Mouse (Mus musculus): Measurements from ENCODE around the gene Lmo7. TPM values are rescaled to one million over a fixed set of nuclear protein-coding genes. Genes with fewer than 3 reads are reported as not detected.
A peak's percentile ranks its signal among the peaks of the same experiment; 100 is the strongest.

The Lmo7 gene
- polyA plus RNA-seq, 1 experiment from 2014 or later = 21.1 TPM

DNA sequence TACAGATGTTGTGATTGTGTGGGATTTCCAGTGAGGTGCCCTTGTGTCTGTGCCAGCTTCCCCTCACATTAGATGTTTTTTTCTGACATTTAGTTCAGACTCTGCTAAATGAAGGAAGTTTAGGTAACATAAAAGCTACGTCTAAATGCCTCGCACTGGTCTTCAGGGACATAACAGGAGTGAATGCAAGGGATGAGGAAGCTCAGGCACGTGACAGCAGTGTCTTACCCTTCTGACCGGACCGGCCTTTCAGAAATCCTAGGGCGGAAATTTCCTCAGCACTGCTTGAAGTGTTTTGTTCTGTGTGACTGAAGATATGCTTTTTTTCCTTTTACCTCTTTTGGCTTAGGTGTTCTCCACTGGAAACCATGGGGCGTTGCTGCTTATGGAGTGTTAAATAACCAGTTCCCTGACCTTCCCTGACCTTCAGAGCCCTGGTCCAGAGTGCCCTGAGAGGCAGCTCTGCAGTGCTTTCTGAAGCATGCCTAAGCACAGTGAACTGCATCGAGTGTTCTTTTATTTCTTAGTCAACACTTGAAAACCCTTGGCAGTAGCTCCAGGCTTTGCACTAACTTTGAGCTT, 129.6 kb downstream of the Lmo7 start:
- no peak for ATAC-seq (ENCODE audit: insufficient read depth, low FRiP score, low read depth)
- Histone ChIP-seq H3K27ac (no peak overlapping the region), H3K4me2 (no peak overlapping the region), H3K9ac (no peak overlapping the region), H3K27me3 (replicated peaks) (no peaks in the 10 kb centered on the region), H3K4me1 (no peaks in the 10 kb centered on the region), H3K36me3 (no peaks in the 10 kb centered on the region), H3K9me3 (no peaks in the 10 kb centered on the region), H3K4me3 (replicated peaks) (no peak overlapping the region)
- 62% methylated on average over 8 of the region's 8 CpGs for WGBS

DNA sequence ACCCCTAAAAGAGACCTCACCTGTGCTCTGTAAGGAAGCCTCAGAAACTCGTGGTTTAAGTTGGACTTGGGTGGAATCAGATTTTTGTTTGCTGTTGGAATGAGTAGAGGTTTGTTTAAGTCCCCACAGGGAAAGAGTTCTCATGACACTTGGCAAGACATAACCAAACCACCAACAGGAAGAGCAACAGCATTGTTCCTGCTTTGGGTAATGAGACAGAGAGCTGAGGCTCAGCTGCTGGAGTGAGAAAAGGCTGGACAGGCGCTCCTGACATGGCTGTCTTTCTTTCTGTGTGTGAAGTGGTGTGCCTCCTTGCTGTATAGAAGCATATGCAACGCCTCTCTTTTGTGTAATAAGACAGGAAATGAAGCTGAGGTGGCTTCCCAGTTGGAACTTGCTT, 132.3 kb downstream of the Lmo7 start:
- no peaks in the 10 kb centered on the region for H3K9me3 ChIP-seq
- no peak overlapping the region for H3K4me2 ChIP-seq
- ATAC-seq (ENCODE audit: insufficient read depth, low FRiP score, low read depth) = no peak
- no peaks in the 10 kb centered on the region for H3K36me3 ChIP-seq
- H3K27me3 ChIP-seq (replicated peaks) = no peaks in the 10 kb centered on the region
- no peak overlapping the region for H3K4me3 ChIP-seq (replicated peaks)
- no peak overlapping the region for H3K27ac ChIP-seq
- no peak overlapping the region for H3K9ac ChIP-seq
- WGBS = 73% methylated on average over 3 of the region's 3 CpGs
- H3K4me1 ChIP-seq = no peaks in the 10 kb centered on the region

GRCm38 (mm10) chr14:101867071-101867733, 137.4 kb downstream of the Lmo7 start:
- Histone ChIP-seq H3K27me3 (replicated peaks) (no peaks in the 10 kb centered on the region), H3K9ac (no peak overlapping the region), H3K4me1 (no peaks in the 10 kb centered on the region), H3K27ac (no peak overlapping the region), H3K4me3 (replicated peaks) (no peak overlapping the region), H3K9me3 (no peaks in the 10 kb centered on the region), H3K4me2 (no peak overlapping the region), H3K36me3 (no peaks in the 10 kb centered on the region)
- no peak for ATAC-seq (ENCODE audit: insufficient read depth, low FRiP score, low read depth)
- 64% methylated on average over 10 of the region's 10 CpGs for WGBS

DNA sequence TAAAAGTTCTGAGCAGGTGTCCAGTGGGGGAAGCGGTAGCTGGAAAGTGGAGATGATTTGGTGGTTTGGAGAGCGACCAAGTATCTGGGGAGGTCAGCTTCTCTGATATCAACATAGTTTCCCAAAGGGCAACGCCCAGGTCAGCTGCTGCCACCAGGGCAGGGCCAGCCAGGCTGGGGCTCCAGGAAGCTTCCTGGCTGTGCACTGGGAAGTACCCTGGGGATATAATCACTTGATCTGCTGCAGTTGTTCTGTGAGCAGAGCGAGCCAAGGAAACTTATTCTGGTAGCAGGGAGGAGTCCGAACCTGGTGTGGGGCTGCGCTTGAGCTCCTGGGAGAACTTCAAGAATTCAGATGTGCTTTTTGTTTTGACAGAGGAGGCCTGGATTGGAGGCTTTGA, 139.4 kb downstream of the Lmo7 start:
- no peaks in the 10 kb centered on the region for H3K27me3 ChIP-seq (replicated peaks)
- H3K36me3 ChIP-seq = no peaks in the 10 kb centered on the region
- no peaks in the 10 kb centered on the region for H3K9me3 ChIP-seq
- H3K9ac ChIP-seq = no peak overlapping the region
- peak; percentile 57; the same call in 1 of the 2 replicates for ATAC-seq (ENCODE audit: insufficient read depth, low FRiP score, low read depth)
- no peaks in the 10 kb centered on the region for H3K4me1 ChIP-seq
- no peak overlapping the region for H3K4me2 ChIP-seq
- no peak overlapping the region for H3K4me3 ChIP-seq (replicated peaks)
- WGBS = 67% methylated on average over 6 of the region's 6 CpGs
- H3K27ac ChIP-seq = 0 out of 2 replicates have a peak overlapping the region, but pooled peaks have one; percentile 1

- H3K4me2 ChIP-seq = no peak overlapping the region
- 57% methylated on average over 4 of the region's 4 CpGs for WGBS
- no peaks in the 10 kb centered on the region for H3K9me3 ChIP-seq
- no peak overlapping the region for H3K9ac ChIP-seq
- H3K27ac ChIP-seq = no peak overlapping the region
- no peaks in the 10 kb centered on the region for H3K27me3 ChIP-seq (replicated peaks)
- no peak overlapping the region for H3K4me3 ChIP-seq (replicated peaks)
- ATAC-seq (ENCODE audit: insufficient read depth, low FRiP score, low read depth) = no peak
- no peaks in the 10 kb centered on the region for H3K4me1 ChIP-seq
- no peaks in the 10 kb centered on the region for H3K36me3 ChIP-seq
Measured at GRCm38 (mm10) chr14:101869661-101870060, 139.9 kb downstream of the Lmo7 start.

DNA sequence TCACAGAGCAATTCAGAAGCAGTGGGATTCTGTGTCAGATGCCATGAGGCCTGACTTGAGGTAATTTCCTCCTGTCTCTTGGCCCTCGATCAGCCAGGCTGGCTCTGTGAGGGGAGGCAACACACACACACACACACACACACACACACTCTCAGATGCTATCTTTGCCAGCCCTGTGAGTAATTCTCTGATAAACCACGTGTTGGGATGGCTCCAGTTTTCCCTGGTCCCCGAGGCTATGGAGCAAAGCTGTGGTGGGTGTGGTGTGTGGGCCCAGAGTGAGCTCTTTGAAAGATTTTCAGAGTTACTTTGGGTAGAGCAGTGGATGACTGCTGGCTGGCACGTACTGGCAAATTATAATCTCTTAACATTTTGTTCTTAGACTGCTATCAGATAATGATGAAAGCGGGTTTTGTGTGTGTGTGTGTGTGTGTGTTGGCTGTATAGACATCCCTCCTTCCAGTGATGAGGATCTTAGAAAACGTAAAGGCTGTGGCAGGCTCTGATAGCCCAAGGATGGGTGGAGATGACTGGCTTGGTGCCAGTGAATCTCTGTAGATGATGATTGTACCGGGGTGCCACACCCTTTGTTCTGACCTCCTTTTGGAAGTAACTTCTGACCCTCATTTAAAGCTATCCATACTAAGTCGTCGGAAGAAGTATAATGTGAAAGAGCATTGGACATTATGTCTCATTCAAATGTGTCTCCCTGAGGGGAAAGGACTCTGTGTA, 140.6 kb downstream of the Lmo7 start:
- Histone ChIP-seq H3K27ac (no peak overlapping the region), H3K4me1 (no peaks in the 10 kb centered on the region), H3K4me3 (replicated peaks) (no peak overlapping the region), H3K27me3 (replicated peaks) (no peaks in the 10 kb centered on the region), H3K36me3 (no peaks in the 10 kb centered on the region), H3K9me3 (no peaks in the 10 kb centered on the region), H3K9ac (no peak overlapping the region), H3K4me2 (no peak overlapping the region)
- no peak for ATAC-seq (ENCODE audit: insufficient read depth, low FRiP score, low read depth)
- WGBS = 68% methylated on average over 9 of the region's 9 CpGs

DNA sequence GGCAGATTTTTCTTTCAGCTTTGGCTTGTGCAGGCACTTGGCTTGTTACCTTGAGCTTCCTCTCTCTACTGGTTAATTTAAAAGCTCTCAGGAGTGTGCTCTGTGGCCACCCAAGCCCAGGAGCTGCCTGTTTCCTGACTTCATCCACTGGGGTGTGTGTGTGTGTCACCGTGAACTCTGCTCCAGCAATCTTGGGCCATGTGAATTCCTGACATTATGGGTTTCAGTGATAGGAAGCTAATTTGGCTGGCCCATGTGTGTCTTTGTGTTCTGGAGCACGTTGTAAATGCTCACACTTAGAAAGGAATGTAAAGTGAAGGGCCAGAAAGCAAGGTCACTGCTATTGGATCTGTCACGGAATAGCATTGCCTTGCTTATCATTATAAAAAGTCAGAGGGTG, 143.1 kb downstream of the Lmo7 start:
- no peak overlapping the region for H3K27ac ChIP-seq
- 54% methylated on average over 3 of the region's 3 CpGs for WGBS
- no peak for ATAC-seq (ENCODE audit: insufficient read depth, low FRiP score, low read depth)

DNA sequence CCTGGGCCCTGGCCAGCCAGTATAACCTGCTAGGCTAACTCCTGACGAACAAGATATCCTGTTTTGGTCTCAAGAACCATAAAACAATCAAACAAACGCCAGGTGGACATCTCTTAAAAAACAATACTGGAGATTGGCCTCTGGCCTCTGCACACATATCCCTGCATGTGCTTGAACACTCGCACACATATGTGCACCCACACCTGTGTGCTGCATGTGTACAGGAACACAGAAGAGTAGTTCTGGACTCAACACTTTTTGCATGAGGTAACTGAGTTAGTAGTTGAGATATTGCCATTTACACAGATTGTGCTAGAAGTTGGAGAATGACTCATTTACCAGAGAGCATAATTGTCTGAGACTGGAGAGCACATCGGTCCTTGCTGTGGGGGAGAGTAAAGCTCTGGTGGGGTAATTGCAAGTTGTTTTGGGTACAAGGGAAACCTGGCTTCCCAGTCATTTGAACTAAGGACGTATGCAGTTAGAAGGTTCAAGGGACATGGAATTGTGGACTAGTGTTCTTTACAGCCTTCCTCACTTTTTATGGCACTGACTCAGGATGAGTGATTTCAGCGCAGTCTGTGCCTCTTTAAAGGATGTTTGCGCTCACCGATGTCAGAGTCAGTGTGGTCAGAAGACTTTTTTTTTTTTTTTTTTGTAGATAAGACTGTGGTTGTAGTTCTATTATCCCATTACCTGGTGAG, 148.7 kb downstream of the Lmo7 start:
- Histone ChIP-seq H3K27ac (no peak overlapping the region), H3K4me3 (replicated peaks) (no peak overlapping the region), H3K9me3 (no peaks in the 10 kb centered on the region), H3K4me2 (no peak overlapping the region), H3K4me1 (no peaks in the 10 kb centered on the region), H3K36me3 (no peaks in the 10 kb centered on the region), H3K9ac (no peak overlapping the region), H3K27me3 (replicated peaks) (no peaks in the 10 kb centered on the region)
- 71% methylated on average over 8 of the region's 8 CpGs for WGBS
- ATAC-seq (ENCODE audit: insufficient read depth, low FRiP score, low read depth) = no peak

More for the DNA sequence above, 143.1 kb downstream of the Lmo7 start:
- H3K36me3 ChIP-seq = no peaks in the 10 kb centered on the region
- H3K27me3 ChIP-seq (replicated peaks) = no peaks in the 10 kb centered on the region
- H3K9ac ChIP-seq = no peak overlapping the region
- no peak overlapping the region for H3K4me3 ChIP-seq (replicated peaks)
- H3K4me2 ChIP-seq = no peak overlapping the region
- no peaks in the 10 kb centered on the region for H3K4me1 ChIP-seq
- H3K9me3 ChIP-seq = no peaks in the 10 kb centered on the region

DNA sequence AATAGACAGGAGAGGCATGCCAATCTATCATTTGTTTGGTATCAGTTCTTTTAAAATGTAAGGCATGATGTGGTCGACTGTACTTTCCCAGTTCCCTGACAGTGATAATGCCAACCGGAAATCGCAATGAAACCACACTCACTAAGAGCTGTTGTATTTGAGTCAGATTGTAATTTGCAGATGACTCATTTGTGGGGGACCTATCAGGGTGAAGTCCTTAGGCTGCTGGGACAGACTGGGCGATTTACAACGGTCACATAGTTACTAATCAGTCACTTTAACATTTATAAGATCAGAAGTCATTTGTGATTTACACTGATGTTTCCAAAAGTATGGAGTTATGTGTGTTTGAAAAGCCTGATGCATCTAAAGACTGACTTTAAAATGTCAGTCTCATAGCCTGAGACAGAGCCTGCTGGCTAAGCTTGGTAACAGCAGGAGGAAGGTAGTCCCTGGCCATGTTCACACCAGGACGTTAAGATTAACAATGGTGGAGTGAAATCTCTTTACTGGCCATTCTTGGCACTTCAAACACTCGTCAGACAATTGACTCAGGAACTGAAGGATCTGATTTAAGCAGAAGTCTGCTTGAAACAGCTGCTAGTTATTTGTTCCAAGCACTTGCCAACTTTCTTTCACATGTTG, 149.4 kb downstream of the Lmo7 start:
- Histone ChIP-seq H3K9ac (no peak overlapping the region), H3K36me3 (no peaks in the 10 kb centered on the region), H3K4me3 (replicated peaks) (no peak overlapping the region), H3K27me3 (replicated peaks) (no peaks in the 10 kb centered on the region), H3K4me2 (no peak overlapping the region), H3K9me3 (no peaks in the 10 kb centered on the region), H3K4me1 (no peaks in the 10 kb centered on the region), H3K27ac (no peak overlapping the region)
- ATAC-seq (ENCODE audit: insufficient read depth, low FRiP score, low read depth) = no peak
- WGBS = 43% methylated on average over 7 of the region's 7 CpGs

DNA sequence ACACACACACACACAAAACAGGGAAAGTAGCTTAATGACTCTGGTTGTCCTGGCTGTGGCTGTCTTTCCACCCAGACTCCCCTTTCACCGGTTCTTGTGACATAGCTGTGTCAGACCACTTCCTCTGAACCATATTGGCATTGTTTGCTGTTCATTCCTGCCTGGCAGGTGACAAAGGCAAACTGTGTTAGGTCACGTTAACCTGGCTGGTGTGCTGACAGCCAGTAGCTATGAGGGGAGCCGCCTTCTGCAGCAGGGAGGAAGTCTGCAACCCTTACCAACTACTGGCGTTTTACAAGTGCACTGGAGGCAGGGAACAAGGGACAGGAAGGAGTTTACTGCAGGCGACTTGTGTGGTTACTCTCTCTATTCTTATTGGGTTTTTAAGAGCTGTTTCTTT, 153.2 kb downstream of the Lmo7 start:
- Histone ChIP-seq H3K9ac (no peak overlapping the region), H3K36me3 (no peaks in the 10 kb centered on the region), H3K9me3 (no peaks in the 10 kb centered on the region), H3K4me3 (replicated peaks) (no peak overlapping the region), H3K27me3 (replicated peaks) (no peaks in the 10 kb centered on the region), H3K4me1 (no peaks in the 10 kb centered on the region), H3K27ac (no peak overlapping the region), H3K4me2 (no peak overlapping the region)
- WGBS = 29% methylated on average over 5 of the region's 5 CpGs
- ATAC-seq (ENCODE audit: insufficient read depth, low FRiP score, low read depth) = peak; percentile 85

DNA sequence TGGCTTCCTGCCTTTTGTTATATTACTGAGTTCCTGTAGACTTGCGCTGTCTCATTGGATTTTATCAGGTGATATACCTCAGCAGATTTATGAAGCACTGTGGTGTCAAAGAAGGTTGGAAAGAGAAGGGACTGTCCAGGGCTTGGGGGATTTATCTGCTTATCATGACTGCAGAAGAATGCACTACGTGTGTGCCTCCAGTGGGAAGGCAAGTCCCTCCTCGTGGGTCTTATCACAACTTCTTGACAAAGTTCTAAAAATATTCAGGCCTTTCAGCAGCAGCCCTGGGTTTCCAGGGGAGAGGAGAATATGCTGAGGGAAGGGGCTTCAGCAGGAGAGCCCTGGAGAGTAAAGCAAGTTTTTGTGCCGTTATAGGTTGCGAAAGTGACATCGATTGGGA, 154.0 kb downstream of the Lmo7 start:
- whole genome bisulfite sequencing = 76% methylated on average over 6 of the region's 6 CpGs
- H3K4me3 ChIP-seq (replicated peaks) = no peak overlapping the region
- no peak overlapping the region for H3K9ac ChIP-seq
- no peaks in the 10 kb centered on the region for H3K4me1 ChIP-seq
- no peaks in the 10 kb centered on the region for H3K27me3 ChIP-seq (replicated peaks)
- H3K27ac ChIP-seq = no peak overlapping the region
- no peaks in the 10 kb centered on the region for H3K36me3 ChIP-seq
- no peak overlapping the region for H3K4me2 ChIP-seq
- ATAC-seq (ENCODE audit: insufficient read depth, low FRiP score, low read depth) = no peak
- H3K9me3 ChIP-seq = no peaks in the 10 kb centered on the region

All from stomach, embryonic 15.5 days (tissue).